Mouse (Mus musculus): ENCODE data around the gene Slc37a4.
A peak's percentile ranks its signal among the peaks of the same experiment; 100 is the strongest.
"Not testable (repeated sequence)": the region's sequence is repeated elsewhere in the genome, so short reads cannot be mapped to it uniquely, and the experiment has no call there.

Gene Slc37a4

GRCm38 (mm10) chr9:44435747-44436146 lies 39.1 kb downstream of the Slc37a4 start:
- no peak for DNase-seq (ENCODE audit: low read depth, low spot score)

- peak; percentile 81 for DNase-seq (ENCODE audit: low read depth, low spot score)
These were observed 44.3 kb downstream of the Slc37a4 start, which contains the start of gene Foxr1 for GRCm38 (mm10) chr9:44440961-44441360. Gene Foxr1 (minus strand): TSS chr9:44441136.

DNA sequence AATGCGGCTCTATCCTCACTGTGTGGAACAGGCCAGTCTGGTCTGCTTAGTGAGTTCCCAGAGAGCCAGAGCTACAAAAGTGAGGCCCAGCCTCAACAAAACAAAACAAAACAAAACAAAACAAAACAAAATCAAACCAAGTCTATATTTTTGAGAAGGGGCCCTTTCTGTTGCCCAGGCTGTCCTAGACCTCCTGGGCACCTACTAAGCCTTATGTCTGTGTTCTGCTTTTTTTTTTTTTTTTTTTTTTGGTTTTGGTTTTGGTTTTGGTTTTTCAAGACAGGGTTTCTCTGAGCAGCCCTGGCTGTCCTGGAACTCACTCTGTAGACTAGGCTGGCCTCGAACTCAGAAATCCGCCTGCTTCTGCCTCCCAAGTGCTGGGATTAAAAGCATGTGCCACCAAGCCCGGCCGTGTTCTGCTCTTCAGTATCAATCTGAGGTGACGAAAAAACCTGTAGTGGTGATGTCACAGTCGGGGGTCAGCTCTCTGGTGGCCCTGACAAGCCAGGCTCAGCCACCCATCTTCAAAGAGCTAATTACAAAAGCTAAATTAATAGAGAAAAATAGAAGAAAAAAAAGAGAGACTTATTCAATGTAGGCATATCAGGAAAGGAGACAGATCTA lies 47.9 kb downstream of the Slc37a4 start:
- not testable (repeated sequence) for DNase-seq (ENCODE audit: low read depth, low spot score)

DNA sequence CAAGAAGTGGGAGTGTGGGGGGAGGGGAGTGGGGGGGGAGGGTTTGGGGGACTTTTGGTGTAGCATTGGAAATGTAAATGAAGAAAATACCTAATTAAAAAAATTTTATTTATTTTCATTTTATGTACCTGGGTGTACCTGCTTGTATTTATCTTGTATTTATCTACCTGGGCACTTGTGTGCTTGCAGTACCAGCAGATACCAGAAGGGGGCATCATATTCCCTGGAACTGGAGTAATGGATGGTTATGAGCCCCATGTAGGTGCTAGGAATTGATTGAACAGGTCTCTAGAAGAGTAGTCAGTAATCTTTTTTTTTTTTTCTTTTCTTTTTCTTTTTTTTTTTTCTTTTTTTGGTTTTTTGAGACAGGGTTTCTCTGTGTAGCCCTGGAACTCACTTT lies 53.7 kb downstream of the Slc37a4 start:
- peak; percentile 77 for DNase-seq (ENCODE audit: low read depth, low spot score)
